13 mouse cellular contexts compared by ENCODE assay signal in genomic region chr7:118251392-118252170, GRCm38 (mm10). TPM values are rescaled to one million over a fixed set of nuclear protein-coding genes. Genes with fewer than 3 reads are reported as not detected.
DNase-seq lines count a peak whose midpoint lies in the region; ATAC-seq and TF ChIP-seq lines count a peak whose summit lies in the region.
"Had no signal": no experiment of that assay in that cellular context is flagged by ENCODE, and none has a peak within 500 bp of the region (broad histone marks: within the 10 kb centered on the region; RNA-seq: fewer than 3 reads in every experiment).

No protein-coding gene starts in this region.

- intact Hi-C loops in left cerebral cortex, postnatal 4 days (cut with DNase I), result no loop called here

- H3K9ac ChIP-seq in heart, embryonic 11.5 days (ENCODE audit: low read depth, low read length), result no peak overlapping the region
- H3K9ac ChIP-seq in stomach, embryonic 16.5 days (ENCODE audit: low read length), result no peak overlapping the region
- no peak overlapping the region for H3K9ac ChIP-seq in midbrain, postnatal 0 days (replicated peaks; ENCODE audit: low read length, poor library complexity, severe bottlenecking)
- H3K9ac ChIP-seq: lung, embryonic 15.5 days had no signal

- no peaks in the 10 kb centered on the region for H3K9me3 ChIP-seq in megakaryocyte, embryonic 14.5 days
- H3K9me3 ChIP-seq in heart, embryonic 11.5 days (replicated peaks; ENCODE audit: control insufficient read depth, low read length), result no peaks in the 10 kb centered on the region
- no peaks in the 10 kb centered on the region for H3K9me3 ChIP-seq in stomach, embryonic 16.5 days (replicated peaks; ENCODE audit: control insufficient read depth, low read length)
- H3K9me3 ChIP-seq in midbrain, postnatal 0 days (ENCODE audit: low read length), result no peaks in the 10 kb centered on the region
- H3K9me3 ChIP-seq: lung, embryonic 15.5 days had no signal

- no peak for ATAC-seq in megakaryocyte, adult 5-6 weeks (ENCODE audit: poor library complexity, severe bottlenecking)
- ATAC-seq in heart, embryonic 11.5 days (replicated peaks; ENCODE audit: insufficient number of reproducible peaks, low FRiP score, low TSS enrichment), result no peak
- no peak for ATAC-seq in stomach, embryonic 16.5 days (ENCODE audit: insufficient read depth, low FRiP score)
- ATAC-seq in midbrain, postnatal 0 days (ENCODE audit: low FRiP score), result no peak

- WGBS in heart, embryonic 11.5 days (ENCODE audit: insufficient replicate concordance), result 93% methylated on average over 2 of the region's 2 CpGs
- 84% methylated on average over 2 of the region's 2 CpGs for WGBS in stomach, embryonic 16.5 days
- WGBS in midbrain, postnatal 0 days, result 95% methylated on average over 2 of the region's 2 CpGs

- H3K27ac ChIP-seq in heart, embryonic 11.5 days (ENCODE audit: low read depth, low read length), result peak overlapping the region; percentile 54; the same call in 1 of the 2 replicates
- H3K27ac ChIP-seq in stomach, embryonic 16.5 days (ENCODE audit: low read length), result peak overlapping the region; percentile 88
- H3K27ac ChIP-seq in midbrain, postnatal 0 days (ENCODE audit: low read depth, low read length), result no peak overlapping the region
- H3K27ac ChIP-seq: left cerebral cortex, adult 2 months; lung, embryonic 15.5 days had no signal

- peak; percentile 52 for DNase-seq in gastrocnemius, adult 18-20 months (ENCODE audit: low spot score)
- DNase-seq in gastrocnemius, postnatal 4 days (ENCODE audit: low spot score in 2 of 2), result no peak
- DNase-seq in midbrain, postnatal 0 days (ENCODE audit: low spot score), result no peak
- no peak for DNase-seq in left cerebral cortex, postnatal 4 days
- DNase-seq: right cerebral cortex, postnatal 4 days; thymus, postnatal 25 days had no signal

- no peaks in the 10 kb centered on the region for H3K36me3 ChIP-seq in megakaryocyte, embryonic 14.5 days (replicated peaks; ENCODE audit: low read length)
- no peaks in the 10 kb centered on the region for H3K36me3 ChIP-seq in heart, embryonic 11.5 days (ENCODE audit: control insufficient read depth, insufficient read depth, low read length)
- H3K36me3 ChIP-seq in stomach, embryonic 16.5 days (ENCODE audit: control insufficient read depth, insufficient read depth, low read length), result no peaks in the 10 kb centered on the region
- no peaks in the 10 kb centered on the region for H3K36me3 ChIP-seq in midbrain, postnatal 0 days (ENCODE audit: insufficient read depth, low read length)
- H3K36me3 ChIP-seq: lung, embryonic 15.5 days had no signal

- H3K4me2 ChIP-seq in heart, embryonic 11.5 days, result no peak overlapping the region
- no peak overlapping the region for H3K4me2 ChIP-seq in stomach, embryonic 16.5 days (ENCODE audit: low read depth, low read length)
- H3K4me2 ChIP-seq in midbrain, postnatal 0 days (ENCODE audit: low read depth, low read length, poor library complexity, severe bottlenecking), result no peak overlapping the region
- H3K4me2 ChIP-seq: lung, embryonic 15.5 days had no signal

- H3K4me3 ChIP-seq in megakaryocyte, embryonic 14.5 days (replicated peaks), result peak overlapping the region; percentile 38
- no peak overlapping the region for H3K4me3 ChIP-seq in heart, embryonic 11.5 days (ENCODE audit: low read depth, low read length)
- H3K4me3 ChIP-seq in stomach, embryonic 16.5 days (replicated peaks; ENCODE audit: low read length), result no peak overlapping the region
- no peak overlapping the region for H3K4me3 ChIP-seq in midbrain, postnatal 0 days (ENCODE audit: low read depth, low read length)
- H3K4me3 ChIP-seq: left cerebral cortex, adult 2 months; lung, embryonic 15.5 days had no signal

- no peaks in the 10 kb centered on the region for H3K27me3 ChIP-seq in megakaryocyte, embryonic 14.5 days (replicated peaks)
- no peaks in the 10 kb centered on the region for H3K27me3 ChIP-seq in heart, embryonic 11.5 days (ENCODE audit: control insufficient read depth, insufficient read depth, low read length)
- no peaks in the 10 kb centered on the region for H3K27me3 ChIP-seq in stomach, embryonic 16.5 days (ENCODE audit: control insufficient read depth, insufficient read depth, low read length)
- no peaks in the 10 kb centered on the region for H3K27me3 ChIP-seq in midbrain, postnatal 0 days (ENCODE audit: insufficient read depth, low read length)
- H3K27me3 ChIP-seq: CH12.LX; lung, embryonic 15.5 days had no signal

- peaks cover 65% of the 10 kb centered on the region for H3K4me1 ChIP-seq in megakaryocyte, embryonic 14.5 days
- H3K4me1 ChIP-seq in heart, embryonic 11.5 days (ENCODE audit: control insufficient read depth, insufficient read depth, low read length), result peaks cover 4% of the 10 kb centered on the region; the same call in 1 of the 2 replicates
- H3K4me1 ChIP-seq in stomach, embryonic 16.5 days (ENCODE audit: control insufficient read depth, insufficient read depth, low read length), result 0 out of 2 replicates have a peak, but pooled peaks cover 8% of the 10 kb centered on the region
- H3K4me1 ChIP-seq in midbrain, postnatal 0 days (ENCODE audit: insufficient read depth, low read length), result no peaks in the 10 kb centered on the region

- no peak for TF ChIP-seq CTCF in midbrain, postnatal 0 days (IDR thresholded peaks at IDR 0.05)

RNA-seq across cellular contexts. Expression of gene Smg1, which starts 8.1 kb away (rescaled TPM):
- 10 to 100 TPM; 19.5 to 23.6 TPM for total RNA-seq in gastrocnemius, adult 18-20 months (2021)
- 10 to 100 TPM; 48.3 to 52.7 TPM for total RNA-seq in gastrocnemius, postnatal 4 days (2021)
- polyA plus RNA-seq in megakaryocyte, embryonic 14.5 days (2012; ENCODE audit: insufficient read depth, low replicate concordance), result 4.3 and 14.1 TPM in 2 replicates
- total RNA-seq in megakaryocyte, adult 5-6 weeks (2015), result 55.5 and 70.0 TPM in 2 replicates
- 43.3 and 57.1 TPM in 2 replicates for total RNA-seq in megakaryocyte, adult 5-6 weeks (2017)
- polyA plus RNA-seq in heart, embryonic 11.5 days (2014; fragmentation: Nextera tagmentation; extraction: Ambion mirVana), result 10.4 and 19.0 TPM in 2 replicates
- polyA plus RNA-seq in stomach, embryonic 16.5 days (2015; fragmentation: Nextera tagmentation; extraction: Ambion mirVana), result 10.6 and 14.2 TPM in 2 replicates
- 44.1 and 62.9 TPM in 2 replicates for total RNA-seq in midbrain, postnatal 0 days (2014; rRNA removed)
- polyA plus RNA-seq in midbrain, postnatal 0 days (2015; fragmentation: Nextera tagmentation; extraction: Ambion mirVana), result 11.4 and 16.0 TPM in 2 replicates
- 10 to 100 TPM; 81.4 to 88.6 TPM for total RNA-seq in left cerebral cortex, postnatal 4 days (2021)
